Mouse (Mus musculus) induced T-regulatory cell, adult 2 months (primary cell): ENCODE data around the gene Tmem136.

Source experiments
- DNase-seq: peaks from one replicate; pipeline ENCODE4 v3.0.0-alpha.2; 2012; ENCODE audit warnings: low read depth

Gene Tmem136

DNA sequence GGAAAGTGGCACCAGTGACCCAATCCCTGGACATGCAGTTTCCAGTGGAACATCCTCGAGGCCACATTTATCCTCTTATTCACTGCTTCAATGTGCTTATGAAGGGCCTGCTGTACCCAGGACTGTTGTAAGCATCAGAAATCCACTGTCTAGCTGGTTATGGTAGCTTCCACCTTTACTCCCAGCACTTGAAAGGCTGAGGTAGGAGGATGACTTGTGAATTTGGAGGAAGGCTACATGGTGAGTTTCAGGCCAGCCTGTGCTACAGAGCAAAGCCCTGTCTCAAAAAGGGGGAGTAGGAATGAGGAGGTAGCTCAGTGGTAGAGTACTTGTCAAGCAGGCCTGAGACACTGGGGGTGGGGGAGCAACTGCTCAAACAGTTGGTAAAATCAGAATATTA lies 8.3 kb downstream of the Tmem136 start:
- DNase-seq: no peak

- no peak for DNase-seq
Observed at GRCm38 (mm10) chr9:43107555-43107954, 8.8 kb downstream of the Tmem136 start.

GRCm38 (mm10) chr9:43107187-43107517 lies 9.2 kb downstream of the Tmem136 start, which contains the start of gene Arhgef12:
Arhgef12 (minus strand) TSS chr9:43107239.
- no peak for DNase-seq

GRCm38 (mm10) chr9:43106426-43107186 lies 9.8 kb downstream of the Tmem136 start:
- peak; percentile 65 for DNase-seq

- peak; percentile 81 for DNase-seq
Observed at GRCm38 (mm10) chr9:43105664-43106361, 10.6 kb downstream of the Tmem136 start.

- peak; percentile 59 for DNase-seq
Observed at GRCm38 (mm10) chr9:43104873-43105663, 11.3 kb downstream of the Tmem136 start.

DNA sequence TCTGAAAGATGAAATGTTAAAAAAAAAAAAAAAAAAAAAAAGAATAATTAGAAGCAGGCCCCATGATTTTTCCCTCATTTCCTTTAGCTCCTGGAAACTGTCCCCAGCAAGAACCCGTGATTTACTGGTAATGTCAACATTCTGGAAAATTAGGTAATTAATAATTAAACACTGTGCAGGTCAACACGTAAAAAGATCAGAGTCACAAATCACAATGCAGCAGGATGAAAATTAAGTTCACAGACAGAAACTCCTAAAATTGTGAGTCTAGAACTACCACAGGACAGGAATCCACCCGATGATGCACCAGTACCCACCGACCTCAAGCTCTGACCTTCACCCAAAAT lies 11.9 kb downstream of the Tmem136 start:
- DNase-seq: no peak

DNA sequence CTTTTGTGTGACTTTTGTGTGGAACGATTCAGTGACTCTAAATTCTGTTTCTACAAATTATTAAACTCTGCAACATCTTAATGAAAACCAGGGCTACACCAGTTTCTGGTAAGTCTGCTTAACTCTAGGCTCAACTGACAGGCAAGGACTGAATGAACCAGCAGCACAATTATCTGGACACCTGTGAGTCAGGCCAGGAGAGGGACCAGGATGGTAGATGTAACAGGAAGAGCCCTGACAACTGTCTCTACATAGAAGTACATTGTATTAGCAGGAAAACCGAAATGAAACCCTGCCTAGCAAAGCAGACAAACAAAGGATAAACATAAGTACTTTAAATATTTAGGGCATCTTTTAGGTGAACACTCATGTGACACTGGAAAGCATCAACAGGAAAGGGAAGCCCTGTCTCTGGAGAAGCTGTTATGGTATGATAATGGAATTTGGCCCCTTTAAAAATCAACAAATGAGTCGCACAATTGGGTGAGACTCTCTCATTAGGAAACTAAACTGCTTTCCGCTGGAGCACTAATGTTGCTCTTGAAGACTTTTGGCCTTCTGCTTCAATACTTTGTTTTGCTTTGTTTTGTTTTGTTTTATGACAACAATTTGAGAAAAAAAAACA lies 12.6 kb downstream of the Tmem136 start:
- peak; percentile 24 for DNase-seq

GRCm38 (mm10) chr9:43102931-43103330 lies 13.4 kb downstream of the Tmem136 start:
- no peak for DNase-seq

- peak; percentile 25 for DNase-seq
Observed at GRCm38 (mm10) chr9:43101936-43102595, 14.3 kb downstream of the Tmem136 start.

GRCm38 (mm10) chr9:43098922-43099321 lies 17.4 kb downstream of the Tmem136 start:
- DNase-seq: peak; percentile 18

GRCm38 (mm10) chr9:43097801-43098557 lies 18.4 kb downstream of the Tmem136 start:
- DNase-seq: no peak

DNA sequence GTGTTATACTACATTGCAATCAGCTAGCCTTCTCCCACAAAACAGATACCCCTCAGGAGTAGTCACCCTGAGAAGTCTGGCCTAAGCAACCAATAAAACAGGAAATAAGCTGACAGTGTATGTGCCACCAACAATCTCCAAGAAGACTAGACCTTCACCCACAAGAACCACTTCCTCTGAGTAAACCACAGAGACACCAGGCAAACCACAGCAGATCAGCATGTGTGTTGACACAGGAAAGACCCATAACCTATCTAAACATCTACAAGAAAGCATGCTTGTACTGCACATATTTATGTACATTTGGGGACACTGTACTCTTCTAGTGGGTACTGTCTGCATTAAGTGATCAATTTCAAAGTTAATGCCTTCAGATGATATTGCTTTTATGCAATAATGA lies 20.0 kb downstream of the Tmem136 start:
- peak; percentile 79 for DNase-seq

DNA sequence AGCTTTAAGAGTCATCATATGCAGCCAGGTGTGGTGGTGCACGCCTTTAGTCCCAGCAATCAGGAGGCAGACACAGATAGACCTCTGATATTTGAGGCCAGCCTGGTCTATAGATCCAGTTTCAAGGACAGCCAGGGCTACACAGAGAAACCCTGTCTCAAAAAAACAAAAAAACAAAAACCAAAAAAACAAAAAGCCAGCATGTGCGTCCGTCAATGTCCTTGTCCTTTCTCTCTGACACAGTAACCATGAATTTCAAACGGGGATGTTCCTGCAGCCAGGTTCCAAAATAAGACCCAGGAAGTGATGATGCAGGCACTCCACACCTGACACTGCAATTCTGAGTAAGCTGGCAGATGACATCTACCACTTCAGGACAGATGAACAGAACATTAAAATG lies 21.5 kb downstream of the Tmem136 start:
- no peak for DNase-seq

GRCm38 (mm10) chr9:43093803-43094202 lies 22.6 kb downstream of the Tmem136 start:
- no peak for DNase-seq

- no peak for DNase-seq
Observed at GRCm38 (mm10) chr9:43085686-43086285, 30.6 kb downstream of the Tmem136 start.

GRCm38 (mm10) chr9:43084496-43085362 lies 31.6 kb downstream of the Tmem136 start:
- no peak for DNase-seq

DNA sequence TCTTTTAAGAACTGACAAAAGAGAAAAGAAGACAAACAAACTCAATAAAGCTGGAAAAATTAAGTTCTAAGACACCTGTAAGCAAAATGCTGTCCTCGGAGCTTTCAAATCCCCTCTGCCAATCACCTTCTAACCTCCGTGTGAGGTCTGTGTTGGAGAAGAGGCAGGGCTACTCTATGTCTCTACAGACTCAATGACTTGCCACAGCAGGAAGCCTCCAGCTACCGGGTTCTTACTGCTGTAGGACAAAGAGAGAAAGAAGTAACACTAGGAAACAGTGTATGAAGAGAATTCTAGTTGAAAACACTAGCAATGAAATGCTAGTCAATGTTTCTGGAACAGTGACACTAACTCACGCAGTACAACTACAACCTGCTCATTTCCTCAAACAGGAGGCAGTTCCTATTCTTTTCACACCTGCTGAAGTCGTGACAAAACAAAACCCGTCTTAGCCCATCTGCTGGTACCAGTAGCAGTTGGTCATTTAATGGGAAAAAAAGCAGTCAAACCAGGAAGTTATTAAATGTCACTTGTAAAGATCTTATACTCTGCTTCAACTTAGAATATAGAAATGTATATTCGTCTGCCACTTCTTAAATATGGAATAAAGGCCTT lies 32.8 kb downstream of the Tmem136 start:
- no peak for DNase-seq

DNA sequence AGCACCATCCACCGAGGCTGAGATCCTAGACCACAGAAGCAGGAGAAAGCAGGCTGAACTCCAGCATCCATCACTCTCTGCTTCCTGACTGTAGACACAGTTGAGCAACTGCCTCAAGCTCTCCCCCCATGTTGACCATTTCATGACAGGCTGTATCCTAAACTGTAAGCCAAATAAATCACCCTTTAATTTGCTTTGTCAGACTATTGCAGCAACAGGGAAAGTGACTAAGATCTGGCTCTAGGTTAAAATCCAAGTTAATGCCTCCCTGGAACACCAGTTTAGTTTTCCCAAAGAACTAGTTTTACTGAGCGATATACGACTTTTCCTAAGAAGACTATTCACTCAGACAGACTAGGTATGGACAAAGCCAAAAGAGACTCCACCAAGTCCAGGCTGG lies 37.7 kb downstream of the Tmem136 start:
- DNase-seq: no peak
